Mouse (Mus musculus) megakaryocyte, embryonic 14.5 days (primary cell): ENCODE results near the gene Ksr1.

Source experiments
- FLI1 ChIP-seq: IDR thresholded peaks from 2 replicates; pipeline ENCODE4 v1.6.1; 2012; ENCODE audit warnings: low read length, inconsistent platforms, mixed read lengths
- GATA1 ChIP-seq: IDR thresholded peaks from 3 replicates; pipeline ENCODE4 v1.6.1; 2012; ENCODE audit warnings: mixed read lengths, low read length, inconsistent platforms, borderline replicate concordance

GRCm38 (mm10) chr11:79188176-79188575, 42.0 kb upstream of the Ksr1 start:
- TF ChIP-seq GATA1 (no peak), FLI1 (no peak)
